8 mouse cellular contexts compared by ENCODE assay signal in the genomic region with DNA sequence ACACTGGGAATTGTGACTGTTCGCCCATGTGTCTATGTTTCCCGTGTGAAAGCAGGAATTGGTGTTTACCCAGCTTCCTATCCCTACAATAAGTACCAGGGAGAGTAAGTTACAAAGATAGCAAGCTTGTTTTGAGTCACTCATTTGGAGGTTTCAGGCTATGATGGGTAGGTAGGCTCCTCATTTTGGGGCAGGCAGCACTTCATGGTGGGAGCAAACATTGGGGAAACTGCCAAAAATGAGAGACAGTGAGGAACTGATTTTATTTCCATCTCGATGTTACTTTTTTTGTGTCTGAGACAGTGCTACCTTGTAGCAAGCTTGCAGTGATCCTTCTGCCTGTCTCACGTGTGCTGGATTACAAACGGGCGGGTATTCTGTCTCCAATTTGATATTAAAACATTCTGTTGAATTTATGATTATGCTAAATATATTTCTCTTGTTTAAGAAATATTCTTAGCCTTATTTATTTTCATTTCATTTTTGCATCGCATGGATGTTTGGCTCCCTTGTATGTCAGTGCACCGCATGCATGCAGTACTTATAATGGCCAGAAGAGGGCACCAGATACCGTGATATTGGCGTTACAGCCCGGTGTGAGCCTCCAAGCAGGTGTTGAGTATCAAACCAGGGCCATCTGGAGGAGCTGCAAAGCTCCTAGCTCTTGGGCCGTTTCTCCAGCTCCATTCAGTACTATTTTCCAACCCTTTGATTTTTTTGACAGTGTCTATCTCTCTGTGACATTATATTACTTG.
DNase-seq lines count a peak whose midpoint lies in the region; ATAC-seq lines count a peak whose summit lies in the region.

No protein-coding gene starts in this region.

- no peaks in the 10 kb centered on the region for H3K36me3 ChIP-seq in liver, embryonic 12.5 days

- DNase-seq in liver (peak; percentile 20), ZHBTc4 (ENCODE audit: low read depth, low spot score) (peak; percentile 76)
- DNase-seq in cerebellum, postnatal 25 days: peak; percentile 57 to 74
- peak; percentile 39 for DNase-seq in induced T-regulatory cell, adult 2 months (ENCODE audit: low read depth)
- DNase-seq in left cerebral cortex, postnatal 36 days (ENCODE audit: low spot score in 2 of 2): peak; percentile 44 to 55
- peak; percentile 67 for DNase-seq in retina, embryonic 14.5 days (ENCODE audit: low spot score)

- H3K4me2 ChIP-seq in liver, embryonic 12.5 days: no peak overlapping the region

- H3K4me3 ChIP-seq in liver, embryonic 12.5 days: no peak overlapping the region

- intact Hi-C loops in left cerebral cortex, postnatal 36 days (cut with DNase I): loop anchor here (10.0 kb wide), 2 partner anchors 168 to 1192 kb away; no protein-coding TSS in a partner anchor

- H3K27me3 ChIP-seq in liver, embryonic 12.5 days (replicated peaks): no peaks in the 10 kb centered on the region

- H3K9me3 ChIP-seq in liver, embryonic 12.5 days (replicated peaks): no peaks in the 10 kb centered on the region

- H3K4me1 ChIP-seq in liver, embryonic 12.5 days: no peaks in the 10 kb centered on the region

- 31% methylated on average over 12 of the region's 12 CpGs for WGBS in liver, embryonic 12.5 days (ENCODE audit: insufficient replicate concordance)

- no peak overlapping the region for H3K9ac ChIP-seq in liver, embryonic 12.5 days

- ATAC-seq in liver, embryonic 12.5 days: no peak
- ATAC-seq in erythroid progenitor cell, adult 5-6 weeks (replicated peaks; ENCODE audit: low FRiP score, poor library complexity, severe bottlenecking): no peak

- no peak overlapping the region for H3K27ac ChIP-seq in liver, embryonic 12.5 days

Comparison
In these comparisons a context has a peak if more than half of its experiments do, and no peak if none do; other contexts are left out.
1. DNase-seq: peak in every context shown above with its lines; median percentile 76 in ZHBTc4; 67 in retina, embryonic 14.5 days; 66 in cerebellum, postnatal 25 days; 50 in left cerebral cortex, postnatal 36 days; 39 in induced T-regulatory cell, adult 2 months; 20 in liver.